Mouse (Mus musculus): ENCODE results near the gene Dusp15.

DNA sequence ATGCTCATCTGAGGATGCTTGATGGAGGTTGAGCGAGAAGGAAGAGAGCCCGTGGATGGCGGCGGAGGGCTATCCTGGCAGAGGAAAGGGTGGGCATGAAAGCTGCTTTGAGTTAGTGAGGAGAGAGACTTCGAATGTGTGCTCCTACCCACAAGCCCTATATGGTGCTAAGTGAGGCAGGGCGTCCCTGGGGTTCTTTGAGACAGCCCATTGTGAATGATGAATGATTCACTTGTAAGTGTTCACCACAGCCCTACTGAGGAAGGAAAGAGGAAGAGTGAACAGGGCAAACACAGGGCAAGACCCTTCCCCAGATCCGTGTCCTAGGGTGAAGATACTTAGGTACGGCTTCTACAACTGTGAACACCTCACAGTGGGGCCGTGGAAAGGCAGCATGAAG, 24.6 kb downstream of the Dusp15 start:
- TF ChIP-seq CTCF (IDR thresholded peaks at IDR 0.05; ENCODE audit: insufficient read depth, low read depth, low read length): no peak
- no peak for TF ChIP-seq POLR2A (IDR thresholded peaks at IDR 0.05; ENCODE audit: insufficient read depth, low read depth, low read length)
